Mouse (Mus musculus) large intestine, adult 2 months (tissue): ENCODE data around the gene Cnn3. TPM values are rescaled to one million over a fixed set of nuclear protein-coding genes. Genes with fewer than 3 reads are reported as not detected.

Experiments used
- DNase-seq: peaks from one replicate; pipeline ENCODE4 v3.0.0-alpha.2; 2012; ENCODE audit warnings: low read depth, low spot score
- WGBS: fragments of 180-500 bp; shearing (Covaris S2); methylation state at CpG from one replicate; pipeline ENCODE4 v1.1.7; 2018; 5-methylcytosine and 5-hydroxymethylcytosine counted together
- polyA plus RNA-seq: library from polyadenylated mRNA; depleted of rRNA; stranded (reverse); fragments of >200 nt; gene quantifications from 2 replicates; pipeline ENCODE4 v1.2.3, GENCODE M21; 2012

The Cnn3 gene
- polyA plus RNA-seq, 1 experiment, result 88.9 TPM

- 60% methylated on average over 14 of the region's 14 CpGs for WGBS
- no peak for DNase-seq
These were observed 8.7 kb upstream of the Cnn3 start for GRCm38 (mm10) chr3:121417379-121418250.

- no peak for DNase-seq
- 84% methylated on average over 6 of the region's 6 CpGs for WGBS
These were observed 8.1 kb upstream of the Cnn3 start for GRCm38 (mm10) chr3:121418251-121418601.

GRCm38 (mm10) chr3:121418850-121419435, 7.4 kb upstream of the Cnn3 start:
- WGBS, result 84% methylated on average over 9 of the region's 9 CpGs

GRCm38 (mm10) chr3:121422405-121422804, 3.9 kb upstream of the Cnn3 start:
- DNase-seq, result no peak
- WGBS, result 35% methylated on average over 8 of the region's 8 CpGs

More at GRCm38 (mm10) chr3:121418850-121419435, 7.4 kb upstream of the Cnn3 start:
- DNase-seq, result no peak

GRCm38 (mm10) chr3:121426621-121427519, 573 bp downstream of the Cnn3 start:
- WGBS, result under 1% methylated on average over 93 of the region's 93 CpGs
- no peak for DNase-seq

GRCm38 (mm10) chr3:121427520-121427908, 1.2 kb downstream of the Cnn3 start:
- WGBS, result 1% methylated on average over 13 of the region's 13 CpGs
- no peak for DNase-seq

- 5% methylated on average over 8 of the region's 8 CpGs for WGBS
- no peak for DNase-seq
These were observed 1.9 kb downstream of the Cnn3 start for GRCm38 (mm10) chr3:121428230-121428629.

GRCm38 (mm10) chr3:121428696-121429259, 2.5 kb downstream of the Cnn3 start:
- WGBS, result 32% methylated on average over 11 of the region's 11 CpGs
- DNase-seq, result no peak

GRCm38 (mm10) chr3:121429469-121429868, 3.2 kb downstream of the Cnn3 start:
- no peak for DNase-seq
- 65% methylated on average over 3 of the region's 3 CpGs for WGBS

- 48% methylated on average over 7 of the region's 7 CpGs for WGBS
- DNase-seq, result no peak
These were observed 4.1 kb downstream of the Cnn3 start for GRCm38 (mm10) chr3:121430289-121430936.

- 76% methylated on average over 6 of the region's 6 CpGs for WGBS
- DNase-seq, result no peak
These were observed 7.1 kb downstream of the Cnn3 start for GRCm38 (mm10) chr3:121433359-121433758.

- 52% methylated on average over 8 of the region's 8 CpGs for WGBS
These were observed 7.8 kb downstream of the Cnn3 start for GRCm38 (mm10) chr3:121433968-121434533.

GRCm38 (mm10) chr3:121435296-121435695, 9.0 kb downstream of the Cnn3 start:
- WGBS, result 71% methylated on average over 5 of the region's 5 CpGs
- no peak for DNase-seq

More at GRCm38 (mm10) chr3:121433968-121434533, 7.8 kb downstream of the Cnn3 start:
- no peak for DNase-seq

- whole genome bisulfite sequencing, result 61% methylated on average over 7 of the region's 7 CpGs
- DNase-seq, result no peak
These were observed 10.8 kb downstream of the Cnn3 start for GRCm38 (mm10) chr3:121437070-121437469.

- DNase-seq, result no peak
- 61% methylated on average over 7 of the region's 7 CpGs for WGBS
These were observed 11.7 kb downstream of the Cnn3 start for GRCm38 (mm10) chr3:121437996-121438395.

GRCm38 (mm10) chr3:121439623-121440161, 13.4 kb downstream of the Cnn3 start:
- DNase-seq, result no peak
- 47% methylated on average over 11 of the region's 11 CpGs for WGBS

GRCm38 (mm10) chr3:121441504-121441903, 15.2 kb downstream of the Cnn3 start:
- WGBS, result 93% methylated on average over 12 of the region's 12 CpGs
- DNase-seq, result no peak

GRCm38 (mm10) chr3:121442288-121442687, 16.0 kb downstream of the Cnn3 start:
- no peak for DNase-seq
- WGBS, result 75% methylated on average over 5 of the region's 5 CpGs

- DNase-seq, result no peak
- WGBS, result 66% methylated on average over 4 of the region's 4 CpGs
These were observed 17.6 kb downstream of the Cnn3 start for GRCm38 (mm10) chr3:121443861-121444271.
